Mouse (Mus musculus): Measurements from ENCODE around the gene Stub1. TPM values are rescaled to one million over a fixed set of nuclear protein-coding genes. Genes with fewer than 3 reads are reported as not detected.
A peak's percentile ranks its signal among the peaks of the same experiment; 100 is the strongest.

Stub1 gene
- polyA plus RNA-seq, 1 experiment from 2014 or later = 290 TPM

DNA sequence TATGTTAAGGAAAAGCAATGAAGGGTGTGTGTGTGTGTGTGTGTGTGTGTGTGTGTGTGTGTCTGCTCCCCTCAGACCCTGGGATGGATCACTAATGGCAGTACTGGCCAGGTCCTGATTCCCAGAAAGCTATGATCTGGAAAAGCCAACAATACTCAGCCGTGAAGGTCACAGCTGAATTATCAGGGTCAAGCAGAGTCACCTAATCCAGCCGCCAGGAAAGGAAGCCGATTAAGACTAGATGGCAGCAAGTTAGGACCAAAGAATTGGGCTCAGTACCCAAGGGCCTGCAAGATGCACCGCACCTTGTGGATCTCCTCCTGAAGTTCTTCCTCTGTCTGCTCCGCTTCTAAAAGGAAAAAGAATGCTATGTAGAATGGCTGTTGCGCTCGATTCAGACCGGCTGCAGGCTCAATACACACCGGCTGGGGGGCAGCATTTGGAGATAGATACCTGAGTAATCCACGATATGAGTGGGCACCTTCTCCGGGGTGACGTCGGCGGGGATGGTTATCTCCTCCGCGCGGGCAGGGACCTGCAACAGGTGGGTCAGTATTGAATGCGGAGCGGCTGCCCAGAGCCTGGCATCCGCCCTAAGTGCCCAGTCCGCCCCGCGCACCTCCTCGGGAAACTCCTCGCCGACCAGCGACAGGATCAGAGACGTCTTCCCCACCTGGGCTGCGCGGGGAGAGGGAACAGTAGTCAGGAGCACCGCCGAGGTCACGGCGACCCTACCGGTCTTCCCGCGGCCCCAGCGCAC, 10.6 kb upstream of the Stub1 start:
- H3K36me3 ChIP-seq (ENCODE audit: control insufficient read depth, insufficient read depth, low read length) = peaks cover 24% of the 10 kb centered on the region
- H3K27ac ChIP-seq (ENCODE audit: low read depth, low read length) = peak overlapping the region; percentile 58; the same call in 1 of the 2 replicates
- no peaks in the 10 kb centered on the region for H3K9me3 ChIP-seq (ENCODE audit: control insufficient read depth, low read length)
- WGBS = 4% methylated on average over 32 of the region's 38 CpGs
- no peaks in the 10 kb centered on the region for H3K27me3 ChIP-seq (ENCODE audit: control insufficient read depth, insufficient read depth, low read length)
- peak overlapping the region; percentile 72 for H3K9ac ChIP-seq (ENCODE audit: low read depth, low read length)
- peak overlapping the region; percentile 67 for H3K4me2 ChIP-seq (replicated peaks; ENCODE audit: low read depth, low read length)
- ATAC-seq (ENCODE audit: low FRiP score) (peak; percentile 41; the same call in 1 of the 2 replicates), DNase-seq (ENCODE audit: low spot score) (no peak)
- peak overlapping the region; percentile 82 for H3K4me3 ChIP-seq (ENCODE audit: low read depth, low read length)
- H3K4me1 ChIP-seq (replicated peaks; ENCODE audit: control insufficient read depth, insufficient read depth, low read length) = no peaks in the 10 kb centered on the region; the same call in none of the 2 replicates

DNA sequence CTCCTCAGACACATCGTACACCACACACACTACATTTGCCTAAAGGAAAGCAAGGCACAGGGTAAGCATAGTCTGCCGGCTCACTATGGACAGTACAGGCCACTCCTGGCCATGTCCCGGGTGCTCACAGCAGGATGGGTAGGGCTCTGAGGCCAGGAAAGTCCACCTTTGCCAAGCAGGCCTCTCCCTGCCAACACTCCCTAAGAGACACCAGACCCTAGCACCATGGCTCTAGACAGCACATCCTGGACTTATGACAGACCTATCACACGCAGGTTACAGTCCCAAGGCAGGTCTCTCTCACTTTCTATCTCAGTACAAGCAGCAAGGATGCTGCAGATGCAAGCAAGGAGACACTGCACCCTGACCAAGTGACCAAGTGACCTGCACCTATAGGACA, 9.9 kb upstream of the Stub1 start:
- ATAC-seq (ENCODE audit: low FRiP score) = no peak
- H3K27ac ChIP-seq (ENCODE audit: low read depth, low read length) = peak overlapping the region; percentile 13; the same call in 1 of the 2 replicates
- H3K9ac ChIP-seq (ENCODE audit: low read depth, low read length) = peak overlapping the region; percentile 72; the same call in 1 of the 2 replicates
- no peaks in the 10 kb centered on the region; the same call in none of the 2 replicates for H3K4me1 ChIP-seq (replicated peaks; ENCODE audit: control insufficient read depth, insufficient read depth, low read length)
- WGBS = 98% methylated on average over 4 of the region's 4 CpGs
- H3K36me3 ChIP-seq (ENCODE audit: control insufficient read depth, insufficient read depth, low read length) = peaks cover 24% of the 10 kb centered on the region
- DNase-seq (ENCODE audit: low spot score) = no peak
- H3K27me3 ChIP-seq (ENCODE audit: control insufficient read depth, insufficient read depth, low read length) = no peaks in the 10 kb centered on the region
- peak overlapping the region; percentile 82 for H3K4me3 ChIP-seq (ENCODE audit: low read depth, low read length)
- H3K4me2 ChIP-seq (replicated peaks; ENCODE audit: low read depth, low read length) = peak overlapping the region; percentile 67
- no peaks in the 10 kb centered on the region for H3K9me3 ChIP-seq (ENCODE audit: control insufficient read depth, low read length)

- H3K36me3 ChIP-seq (ENCODE audit: control insufficient read depth, insufficient read depth, low read length) = peaks cover 24% of the 10 kb centered on the region
- H3K4me3 ChIP-seq (ENCODE audit: low read depth, low read length) = no peak overlapping the region
- H3K27me3 ChIP-seq (ENCODE audit: control insufficient read depth, insufficient read depth, low read length) = no peaks in the 10 kb centered on the region
- no peaks in the 10 kb centered on the region for H3K9me3 ChIP-seq (ENCODE audit: control insufficient read depth, low read length)
- H3K4me1 ChIP-seq (replicated peaks; ENCODE audit: control insufficient read depth, insufficient read depth, low read length) = peaks cover 3% of the 10 kb centered on the region
- ATAC-seq (ENCODE audit: low FRiP score) (no peak), DNase-seq (ENCODE audit: low spot score) (no peak)
- no peak overlapping the region for H3K9ac ChIP-seq (ENCODE audit: low read depth, low read length)
- H3K27ac ChIP-seq (ENCODE audit: low read depth, low read length) = no peak overlapping the region
- 90% methylated on average over 3 of the region's 3 CpGs for WGBS
- no peak overlapping the region for H3K4me2 ChIP-seq (replicated peaks; ENCODE audit: low read depth, low read length)
These were observed 9.3 kb upstream of the Stub1 start for GRCm38 (mm10) chr17:25842509-25842908.

GRCm38 (mm10) chr17:25841117-25841880, 8.1 kb upstream of the Stub1 start, which contains the start of gene Gm20683:
Gene Gm20683, minus strand, starts transcription at chr17:25841763.
- H3K27me3 ChIP-seq (ENCODE audit: control insufficient read depth, insufficient read depth, low read length) = no peaks in the 10 kb centered on the region
- H3K36me3 ChIP-seq (ENCODE audit: control insufficient read depth, insufficient read depth, low read length) = peaks cover 24% of the 10 kb centered on the region
- 94% methylated on average over 22 of the region's 22 CpGs for WGBS
- no peaks in the 10 kb centered on the region for H3K9me3 ChIP-seq (ENCODE audit: control insufficient read depth, low read length)
- H3K9ac ChIP-seq (ENCODE audit: low read depth, low read length) = no peak within 1 kb of the TSS
- no peak within 1 kb of the TSS for H3K4me2 ChIP-seq (replicated peaks; ENCODE audit: low read depth, low read length)
- H3K4me3 ChIP-seq (ENCODE audit: low read depth, low read length) = no peak within 1 kb of the TSS
- DNase-seq (ENCODE audit: low spot score) (no peak), ATAC-seq (ENCODE audit: low FRiP score) (no peak)
- H3K4me1 ChIP-seq (replicated peaks; ENCODE audit: control insufficient read depth, insufficient read depth, low read length) = peaks cover 13% of the 10 kb centered on the region
- H3K27ac ChIP-seq (ENCODE audit: low read depth, low read length) = no peak within 1 kb of the TSS

- no peak overlapping the region for H3K27ac ChIP-seq (ENCODE audit: low read depth, low read length)
- no peak for ATAC-seq (ENCODE audit: low FRiP score)
- no peaks in the 10 kb centered on the region for H3K9me3 ChIP-seq (ENCODE audit: control insufficient read depth, low read length)
- H3K4me2 ChIP-seq (replicated peaks; ENCODE audit: low read depth, low read length) = no peak overlapping the region
- 96% methylated on average over 6 of the region's 6 CpGs for WGBS
- no peaks in the 10 kb centered on the region for H3K27me3 ChIP-seq (ENCODE audit: control insufficient read depth, insufficient read depth, low read length)
- peaks cover 24% of the 10 kb centered on the region for H3K36me3 ChIP-seq (ENCODE audit: control insufficient read depth, insufficient read depth, low read length)
- no peak overlapping the region for H3K4me3 ChIP-seq (ENCODE audit: low read depth, low read length)
- DNase-seq (ENCODE audit: low spot score) = no peak
- H3K4me1 ChIP-seq (replicated peaks; ENCODE audit: control insufficient read depth, insufficient read depth, low read length) = peaks cover 17% of the 10 kb centered on the region
- no peak overlapping the region for H3K9ac ChIP-seq (ENCODE audit: low read depth, low read length)
These were observed 7.3 kb upstream of the Stub1 start for GRCm38 (mm10) chr17:25840519-25840918.

DNA sequence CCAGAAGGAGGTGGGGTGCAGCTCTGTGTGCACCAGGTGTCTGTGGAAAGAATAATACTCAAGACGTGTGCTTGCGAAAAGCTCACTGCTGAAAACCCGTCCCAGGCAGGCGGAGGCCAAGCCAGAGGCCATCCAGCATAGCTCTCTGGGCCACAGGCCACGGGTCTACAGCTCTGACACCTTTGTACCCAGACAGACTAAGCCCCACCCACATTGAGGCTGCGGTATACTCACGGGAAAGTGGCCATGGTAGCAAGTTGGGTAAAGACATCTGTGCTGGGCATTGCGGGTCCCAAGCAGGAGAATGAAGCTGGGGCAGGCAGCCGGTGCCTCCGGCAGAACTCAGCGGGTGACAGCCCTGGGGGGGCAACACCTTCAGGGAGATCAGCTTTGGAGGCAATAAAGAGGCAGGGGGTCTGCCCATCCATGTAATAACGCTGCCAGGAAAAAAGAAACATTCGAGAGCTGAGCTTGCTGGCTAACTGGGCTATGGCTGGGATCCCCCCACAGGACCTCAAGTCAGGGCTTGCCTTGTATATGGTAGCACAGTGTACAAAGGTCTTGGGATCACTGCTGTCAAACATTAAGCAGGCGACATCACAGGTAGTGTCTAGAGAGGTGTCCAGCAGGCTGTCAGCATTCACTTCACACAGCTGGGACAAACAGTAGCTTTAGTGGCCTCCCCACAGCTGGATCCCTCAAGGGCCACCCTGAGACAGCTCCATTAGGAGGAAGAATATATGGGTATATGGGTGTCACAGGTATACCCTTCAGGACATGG, 6.4 kb upstream of the Stub1 start:
- no peaks in the 10 kb centered on the region for H3K27me3 ChIP-seq (ENCODE audit: control insufficient read depth, insufficient read depth, low read length)
- 84% methylated on average over 14 of the region's 14 CpGs for WGBS
- H3K9ac ChIP-seq (ENCODE audit: low read depth, low read length) = no peak overlapping the region
- no peak overlapping the region for H3K4me2 ChIP-seq (replicated peaks; ENCODE audit: low read depth, low read length)
- H3K27ac ChIP-seq (ENCODE audit: low read depth, low read length) = no peak overlapping the region
- H3K9me3 ChIP-seq (ENCODE audit: control insufficient read depth, low read length) = no peaks in the 10 kb centered on the region
- no peak for ATAC-seq (ENCODE audit: low FRiP score)
- no peak for DNase-seq (ENCODE audit: low spot score)
- H3K36me3 ChIP-seq (ENCODE audit: control insufficient read depth, insufficient read depth, low read length) = peaks cover 27% of the 10 kb centered on the region
- H3K4me1 ChIP-seq (replicated peaks; ENCODE audit: control insufficient read depth, insufficient read depth, low read length) = peaks cover 21% of the 10 kb centered on the region
- no peak overlapping the region for H3K4me3 ChIP-seq (ENCODE audit: low read depth, low read length)

- Histone ChIP-seq H3K27me3 (ENCODE audit: control insufficient read depth, insufficient read depth, low read length) (no peaks in the 10 kb centered on the region), H3K4me1 (replicated peaks; ENCODE audit: control insufficient read depth, insufficient read depth, low read length) (peaks cover 28% of the 10 kb centered on the region), H3K36me3 (ENCODE audit: control insufficient read depth, insufficient read depth, low read length) (peaks cover 27% of the 10 kb centered on the region), H3K4me2 (replicated peaks; ENCODE audit: low read depth, low read length) (no peak overlapping the region), H3K9me3 (ENCODE audit: control insufficient read depth, low read length) (no peaks in the 10 kb centered on the region), H3K27ac (ENCODE audit: low read depth, low read length) (peak overlapping the region; percentile 27; the same call in 1 of the 2 replicates), H3K4me3 (ENCODE audit: low read depth, low read length) (no peak overlapping the region), H3K9ac (ENCODE audit: low read depth, low read length) (no peak overlapping the region)
- DNase-seq (ENCODE audit: low spot score) (no peak), ATAC-seq (ENCODE audit: low FRiP score) (no peak)
- 86% methylated on average over 4 of the region's 4 CpGs for WGBS
These were observed 5.7 kb upstream of the Stub1 start for GRCm38 (mm10) chr17:25838904-25839303.

- peaks cover 27% of the 10 kb centered on the region for H3K36me3 ChIP-seq (ENCODE audit: control insufficient read depth, insufficient read depth, low read length)
These were observed 4.3 kb upstream of the Stub1 start for GRCm38 (mm10) chr17:25837533-25837932.

More at GRCm38 (mm10) chr17:25837533-25837932, 4.3 kb upstream of the Stub1 start:
- H3K9me3 ChIP-seq (ENCODE audit: control insufficient read depth, low read length) = no peaks in the 10 kb centered on the region
- DNase-seq (ENCODE audit: low spot score) (peak; percentile 47), ATAC-seq (ENCODE audit: low FRiP score) (no peak)
- peak overlapping the region; percentile 76; the same call in 1 of the 2 replicates for H3K4me2 ChIP-seq (replicated peaks; ENCODE audit: low read depth, low read length)
- H3K4me3 ChIP-seq (ENCODE audit: low read depth, low read length) = no peak overlapping the region
- H3K9ac ChIP-seq (ENCODE audit: low read depth, low read length) = no peak overlapping the region; the same call in 1 of the 2 replicates
- peak overlapping the region; percentile 66 for H3K27ac ChIP-seq (ENCODE audit: low read depth, low read length)
- WGBS = 28% methylated on average over 3 of the region's 3 CpGs
- H3K27me3 ChIP-seq (ENCODE audit: control insufficient read depth, insufficient read depth, low read length) = no peaks in the 10 kb centered on the region
- H3K4me1 ChIP-seq (replicated peaks; ENCODE audit: control insufficient read depth, insufficient read depth, low read length) = peaks cover 29% of the 10 kb centered on the region
